Mouse (Mus musculus): ENCODE measurements around the gene Ttc33.

GRCm38 (mm10) chr15:5237012-5237660, 51.8 kb downstream of the Ttc33 start:
- TF ChIP-seq EP300 (optimal IDR thresholded peaks at IDR 0.05) (no peak), CTCF (IDR thresholded peaks at IDR 0.05; ENCODE audit: low read depth) (no peak)
